Mouse (Mus musculus): ENCODE measurements at regions not wholly inside any gene's neighbourhood (a gene's known extent, or its start where the extent isn't known, plus 50 kb on each side); places are given as distances from the start of the nearest gene placed in this dataset.
"Not testable (repeated sequence)": the region's sequence is repeated elsewhere in the genome, so short reads cannot be mapped to it uniquely, and the experiment has no call there.

DNA sequence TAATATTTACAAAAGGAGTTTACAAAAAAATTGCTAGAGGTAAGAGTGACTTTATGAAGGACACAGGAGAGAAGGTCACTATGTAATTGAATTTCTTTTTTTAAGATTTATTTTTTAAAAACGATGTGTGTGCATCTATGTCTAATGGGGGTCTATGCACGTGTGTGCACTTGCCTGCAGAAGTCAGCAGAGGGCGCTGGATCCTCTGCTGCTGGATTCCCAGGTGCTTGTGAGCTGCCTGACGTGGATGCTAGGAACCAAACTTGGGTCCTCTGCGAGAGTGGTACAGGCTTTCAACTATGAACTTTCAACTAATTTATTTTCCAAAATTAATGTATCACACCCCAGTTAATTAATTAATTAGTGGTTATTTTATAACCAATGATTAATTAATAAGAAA, 85.0 kb downstream of the Glrx3 start:
- no peak for DNase-seq

GRCm38 (mm10) chr7:137533476-137533875, 96.1 kb downstream of the Glrx3 start:
- DNase-seq = no peak

GRCm38 (mm10) chr7:137549991-137550390, 112.6 kb downstream of the Glrx3 start:
- no peak for DNase-seq

GRCm38 (mm10) chr7:137552551-137553198, 115.3 kb downstream of the Glrx3 start:
- DNase-seq = no peak

GRCm38 (mm10) chr7:137555481-137555880, 118.1 kb downstream of the Glrx3 start:
- no peak for DNase-seq

DNA sequence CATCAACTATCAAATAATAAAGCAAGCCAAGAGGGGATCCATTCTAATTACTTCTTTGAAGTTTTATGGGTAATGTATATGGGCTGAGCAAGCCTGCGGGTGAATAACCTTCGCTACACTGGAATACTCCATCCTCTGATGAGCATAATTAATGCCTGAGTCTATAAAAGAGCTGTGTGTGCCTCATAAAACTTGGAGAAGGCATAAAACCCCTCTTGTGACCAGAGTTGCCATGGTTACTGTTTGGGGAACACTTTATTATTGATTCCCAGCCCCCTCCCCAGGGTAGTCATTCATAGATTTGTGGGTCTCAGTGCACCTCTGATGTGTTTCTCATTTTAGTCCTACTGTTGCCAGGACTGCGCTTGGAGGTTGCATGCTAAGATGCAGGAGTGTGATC, 120.0 kb downstream of the Glrx3 start:
- DNase-seq = no peak

GRCm38 (mm10) chr7:137558871-137559270, 121.5 kb downstream of the Glrx3 start:
- no peak for DNase-seq

DNA sequence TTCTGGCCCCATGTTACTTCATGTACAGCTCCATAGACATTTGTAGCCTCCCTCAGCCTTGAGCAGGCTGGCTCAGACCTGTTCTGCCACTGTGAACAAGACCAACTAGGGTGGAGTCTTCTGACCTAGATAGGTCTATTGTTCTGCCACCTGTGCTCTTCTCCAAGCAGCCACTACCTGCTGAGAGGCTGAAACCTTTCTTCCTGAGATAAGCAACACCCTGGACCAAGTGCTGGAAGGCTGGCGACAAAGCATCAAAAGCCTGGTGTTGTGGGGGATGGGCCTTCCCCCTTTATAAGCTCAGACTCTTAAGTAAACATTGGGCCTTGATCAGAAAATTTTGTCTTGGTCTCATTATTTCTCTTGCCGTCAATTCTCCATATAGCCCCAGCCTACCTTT, 132.8 kb downstream of the Glrx3 start:
- DNase-seq = no peak

- no peak for DNase-seq
These were observed 138.1 kb downstream of the Glrx3 start for GRCm38 (mm10) chr7:137575491-137575890.

- DNase-seq = no peak
These were observed 138.8 kb downstream of the Glrx3 start for GRCm38 (mm10) chr7:137576251-137576650.

DNA sequence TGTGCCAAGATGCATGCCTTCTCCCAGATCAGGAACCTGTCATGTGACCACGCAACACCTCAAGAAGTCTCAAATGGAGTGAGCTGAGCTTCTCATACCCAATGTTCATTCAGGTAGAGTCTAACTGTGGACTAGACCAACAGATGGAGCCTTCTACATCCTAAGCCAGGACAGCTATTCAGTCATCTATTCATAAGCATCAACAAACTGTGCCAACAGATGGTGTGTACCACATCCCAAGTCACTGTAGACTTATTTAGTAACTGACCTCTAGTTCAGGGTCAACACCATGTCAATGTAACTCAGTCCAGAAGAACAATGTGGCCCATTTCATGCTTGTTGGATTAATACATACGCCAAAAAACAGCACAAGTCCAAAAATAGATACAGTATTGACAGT, 146.1 kb downstream of the Glrx3 start:
- no peak for DNase-seq

- DNase-seq = not testable (repeated sequence)
These were observed 147.5 kb downstream of the Glrx3 start for GRCm38 (mm10) chr7:137584916-137585315.

DNA sequence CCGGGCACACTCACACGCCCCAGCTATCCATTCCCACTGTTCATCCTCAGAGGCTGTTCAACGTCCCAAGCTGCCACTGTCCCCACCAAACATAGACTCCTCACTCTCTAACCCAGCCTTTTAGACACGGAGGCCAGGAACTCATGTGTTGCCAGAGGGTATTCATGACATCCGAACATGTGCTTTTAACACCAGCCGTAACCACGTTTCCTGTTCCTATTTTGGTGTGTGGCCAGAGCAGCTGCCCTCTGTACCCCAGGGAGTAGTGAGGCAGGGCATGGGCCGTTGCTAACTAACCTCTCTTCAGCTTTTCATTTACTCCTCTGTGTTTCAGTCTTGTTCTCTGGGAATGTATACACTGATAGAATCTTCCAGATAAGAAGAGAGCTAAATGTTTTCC, 156.2 kb downstream of the Glrx3 start:
- no peak for DNase-seq

- DNase-seq = no peak
These were observed 158.2 kb downstream of the Glrx3 start for GRCm38 (mm10) chr7:137595567-137595966.

DNA sequence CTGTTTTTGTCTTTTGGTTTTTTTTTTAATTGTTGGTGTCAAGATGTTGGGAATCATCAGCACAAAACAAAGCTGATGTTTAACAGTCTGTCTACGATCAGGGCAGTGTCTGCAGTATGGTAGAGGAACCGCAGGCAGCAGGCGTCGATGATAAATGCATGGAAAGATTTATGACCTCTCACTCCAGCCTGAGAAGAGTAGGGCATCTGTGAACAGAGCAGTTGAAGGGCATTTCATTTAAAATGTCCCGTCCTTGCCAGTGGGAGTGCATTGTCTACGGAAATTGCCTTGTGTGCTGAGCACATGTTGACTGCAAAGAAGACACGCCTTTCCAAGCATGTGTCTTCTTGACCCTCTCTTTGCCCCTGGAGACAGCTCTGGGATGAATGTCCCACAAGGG, 158.7 kb downstream of the Glrx3 start:
- DNase-seq = no peak

DNA sequence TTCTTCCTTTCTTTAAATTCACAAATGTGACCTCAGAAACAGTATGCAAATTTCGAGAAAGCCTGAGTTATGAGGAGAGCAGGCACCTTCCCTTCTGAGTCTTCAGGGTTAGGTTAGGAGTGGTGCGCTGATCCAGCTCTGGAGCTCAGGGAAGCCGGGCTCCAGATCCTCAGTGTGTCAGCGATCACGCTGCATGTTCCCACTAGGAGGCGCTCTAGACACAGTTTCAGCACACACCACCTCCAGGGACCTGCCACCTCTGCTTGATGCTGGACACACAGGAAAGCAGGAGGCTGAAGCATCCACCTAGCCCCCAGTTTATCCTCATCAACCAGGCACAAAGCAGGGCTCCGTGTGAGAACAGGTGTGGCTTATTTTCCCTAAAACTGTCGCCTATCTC, 165.6 kb downstream of the Glrx3 start:
- DNase-seq = peak; percentile 77

GRCm38 (mm10) chr7:137609752-137610151, 172.3 kb downstream of the Glrx3 start:
- DNase-seq = no peak

- no peak for DNase-seq
These were observed 173.9 kb downstream of the Glrx3 start for GRCm38 (mm10) chr7:137611363-137611762.

DNA sequence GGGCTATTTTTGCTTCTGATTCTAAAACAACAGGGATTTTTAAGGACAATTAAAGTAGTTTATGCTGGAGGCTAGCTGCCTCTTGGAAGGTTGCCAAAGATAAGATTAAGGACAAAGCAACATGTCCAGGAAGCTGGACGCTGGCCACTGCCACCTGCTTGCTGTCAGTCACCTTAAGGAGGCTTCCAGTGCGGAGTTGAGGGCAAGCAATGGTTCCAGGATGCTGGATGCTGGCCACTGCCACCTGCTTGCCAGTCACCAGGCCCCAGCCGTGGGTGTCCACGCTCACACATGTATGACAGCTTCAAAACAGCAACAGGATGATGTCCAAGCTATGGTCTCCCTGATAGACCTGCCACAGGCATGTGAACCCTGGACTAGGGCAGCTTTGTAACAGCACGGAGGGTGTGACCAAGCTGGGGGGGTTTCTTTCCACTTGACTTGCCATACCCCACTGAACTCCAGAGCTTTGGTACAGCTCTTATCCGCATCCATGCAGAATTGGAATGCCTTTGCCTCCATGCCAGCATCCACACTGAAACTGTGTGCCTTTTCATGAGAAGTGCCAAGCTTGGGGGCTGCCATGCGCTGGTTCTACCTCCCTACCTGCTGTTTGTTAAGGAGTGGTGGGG, 174.6 kb downstream of the Glrx3 start:
- DNase-seq = no peak

- DNase-seq = no peak
These were observed 181.2 kb downstream of the Glrx3 start for GRCm38 (mm10) chr7:137618406-137619133.

DNA sequence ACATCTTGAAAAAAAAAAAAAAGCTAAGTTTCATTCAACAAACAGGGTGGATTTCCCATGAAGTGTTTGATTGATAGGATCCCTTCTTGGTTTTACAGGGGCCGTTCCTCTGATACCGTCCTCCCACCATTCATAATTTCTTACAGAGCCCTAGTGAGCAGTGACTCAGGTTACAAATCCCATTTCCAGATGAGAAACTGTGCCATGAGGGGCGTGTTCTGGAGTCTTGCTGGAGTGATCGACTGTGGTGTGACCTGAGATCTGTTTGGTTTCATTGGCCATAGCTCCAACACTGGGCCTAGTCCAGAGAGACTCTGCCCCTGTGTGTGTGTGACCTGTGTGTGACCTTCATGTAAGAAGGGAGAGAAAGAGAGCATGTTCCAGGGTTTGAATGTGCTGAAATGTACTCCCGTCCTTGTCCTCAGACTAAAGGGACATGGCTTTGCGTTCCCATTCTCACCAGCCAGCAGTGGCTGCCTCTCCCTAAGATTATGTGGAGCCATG, 181.9 kb downstream of the Glrx3 start:
- no peak for DNase-seq

DNA sequence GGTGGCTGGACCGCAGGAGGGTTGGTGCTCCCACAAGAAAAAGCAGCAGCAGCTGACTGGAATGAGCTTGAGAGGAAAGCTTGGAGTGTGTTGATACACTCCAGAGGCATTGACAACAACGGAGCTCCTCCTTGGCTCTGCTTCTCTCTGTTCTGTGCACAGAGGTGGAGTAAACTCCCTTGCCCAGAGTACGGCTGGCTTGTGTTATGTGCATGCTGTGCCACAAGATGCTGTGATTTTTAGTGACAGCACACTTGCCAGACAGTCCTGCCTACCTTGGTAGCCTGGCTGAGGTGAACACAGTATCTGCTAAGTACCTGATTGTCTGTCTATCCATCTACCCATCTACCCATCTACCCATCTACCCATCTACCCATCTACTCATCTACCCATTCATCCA, 190.9 kb downstream of the Glrx3 start:
- no peak for DNase-seq

- DNase-seq = no peak
These were observed 192.1 kb downstream of the Glrx3 start for GRCm38 (mm10) chr7:137629540-137629939.

- no peak for DNase-seq
These were observed 211.2 kb downstream of the Glrx3 start for GRCm38 (mm10) chr7:137648621-137649020.

All from right cerebral cortex, postnatal 4 days (tissue).